Mouse (Mus musculus) megakaryocyte-erythroid progenitor cell, adult 5-6 weeks (primary cell): ENCODE data around the gene Nos3. TPM values are rescaled to one million over a fixed set of nuclear protein-coding genes. Genes with fewer than 3 reads are reported as not detected.
A peak's percentile ranks its signal among the peaks of the same experiment; 100 is the strongest.
"Not testable (repeated sequence)": the region's sequence is repeated elsewhere in the genome, so short reads cannot be mapped to it uniquely, and the experiment has no call there.

Experiments used
- ATAC-seq: replicated peaks from 2 replicates; pipeline ENCODE4 v1.8.0; 2016; ENCODE audit warnings: mild to moderate bottlenecking, inconsistent platforms; ENCODE audit not compliant: severe bottlenecking, poor library complexity, low FRiP score, low TSS enrichment
- total RNA-seq, 2 experiments: library from RNA; stranded (forward) in 1 of 2; stranded (reverse) in 1 of 2; fragments of 200-1000, 215-1000 nt in 1 of 2; fragments of >200 nt in 1 of 2; fragmentation: Nextera tagmentation in 1 of 2; gene quantifications; 2 replicates each; pipeline ENCODE4 v1.2.3; 2014 to 2017

The Nos3 gene
- total RNA-seq, 2 experiments from 2014 or later, result 0.23 TPM; not detected in 1

DNA sequence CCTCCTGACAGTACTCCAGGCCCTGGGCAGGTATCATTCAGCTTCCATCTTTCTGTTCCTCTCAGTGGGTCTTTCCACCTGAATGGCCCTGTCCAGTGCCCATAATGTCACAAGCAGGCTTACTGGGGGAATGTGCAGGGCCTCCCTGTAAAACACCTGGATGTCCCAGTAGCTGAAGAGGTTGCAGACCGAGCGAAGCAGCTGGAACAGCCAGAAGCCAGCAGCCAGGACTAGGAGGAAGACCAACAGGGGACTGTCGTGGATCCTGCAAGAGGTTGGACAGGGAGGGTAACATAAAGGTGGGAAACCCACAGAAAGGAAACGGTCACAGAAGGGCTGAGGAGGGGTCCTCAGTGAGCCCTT is 25.0 kb downstream of the Nos3 start:
- no peak for ATAC-seq

DNA sequence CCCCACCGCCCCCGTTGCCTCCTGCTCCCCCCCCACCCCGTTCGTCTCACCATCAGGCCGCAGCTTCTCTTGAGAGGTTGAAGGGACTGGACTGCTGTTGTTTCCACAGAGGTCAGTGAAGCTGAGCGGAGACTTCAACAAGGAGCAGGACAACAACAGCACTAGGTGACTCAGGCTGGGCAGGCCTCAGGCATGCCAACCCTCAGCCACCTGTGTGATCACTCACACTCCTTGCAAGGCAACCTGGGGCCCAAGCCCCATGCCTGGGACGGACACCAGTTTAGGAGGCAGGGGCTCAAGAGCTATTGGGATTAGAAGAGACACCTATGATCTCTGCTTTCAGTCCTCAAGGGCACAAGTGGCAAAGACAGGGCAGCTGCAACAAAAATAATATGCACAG is 27.3 kb downstream of the Nos3 start, which contains the start of gene Atg9b:
Atg9b (minus strand) TSS at position 280 of the 400 bp plus-strand sequence.
- ATAC-seq, result no peak

DNA sequence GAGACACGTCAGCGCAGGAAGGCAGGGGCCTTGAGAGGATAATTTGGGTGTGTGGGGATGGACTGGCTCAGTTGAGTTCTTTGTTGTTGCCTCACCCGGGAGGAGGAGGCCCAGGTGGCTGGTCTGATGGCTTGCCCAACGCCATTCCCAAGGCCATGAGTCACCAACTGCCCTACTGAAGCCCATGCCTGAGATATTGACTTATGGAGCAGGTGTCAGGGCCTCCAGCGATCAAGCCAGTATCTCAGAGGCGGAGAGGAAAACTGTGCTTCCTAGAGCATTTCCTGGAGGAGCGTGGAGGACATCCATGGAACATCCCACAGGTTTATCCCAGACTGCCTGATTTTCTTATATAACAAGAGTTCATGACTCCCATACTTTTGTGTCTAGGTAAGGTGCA is 28.1 kb downstream of the Nos3 start:
- no peak for ATAC-seq

DNA sequence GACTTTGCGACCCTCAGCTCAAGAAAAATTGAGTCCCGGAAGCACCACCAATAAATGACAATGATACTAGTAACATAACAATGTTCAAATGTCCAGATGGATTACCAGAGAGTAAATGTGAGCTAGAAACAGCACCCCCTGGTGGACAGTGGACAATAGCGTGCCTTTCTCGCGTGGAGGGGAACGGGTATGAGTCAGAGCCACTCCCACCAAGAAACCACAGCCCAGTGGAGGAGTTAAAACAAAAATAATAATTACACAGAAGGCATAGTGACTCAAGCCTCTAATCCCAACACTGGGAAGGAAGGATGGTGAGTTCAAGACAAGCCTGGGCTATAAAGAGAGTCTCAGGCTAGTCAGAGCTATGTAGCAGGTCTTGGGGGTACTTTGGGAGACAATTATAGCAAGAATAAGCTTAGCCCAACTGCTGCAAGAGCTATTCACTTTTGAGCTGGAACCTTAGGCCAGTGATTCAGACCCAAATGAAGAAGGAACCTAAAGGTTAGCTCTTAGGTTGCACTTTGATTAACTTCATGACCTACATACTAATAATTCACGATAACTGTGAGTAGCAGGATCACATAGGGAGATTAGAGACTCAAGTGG is 28.9 kb downstream of the Nos3 start, which contains the start of gene Abcb8:
Abcb8 (plus strand) TSS at position 272 of the 606 bp plus-strand sequence.
- peak; percentile 64 for ATAC-seq

DNA sequence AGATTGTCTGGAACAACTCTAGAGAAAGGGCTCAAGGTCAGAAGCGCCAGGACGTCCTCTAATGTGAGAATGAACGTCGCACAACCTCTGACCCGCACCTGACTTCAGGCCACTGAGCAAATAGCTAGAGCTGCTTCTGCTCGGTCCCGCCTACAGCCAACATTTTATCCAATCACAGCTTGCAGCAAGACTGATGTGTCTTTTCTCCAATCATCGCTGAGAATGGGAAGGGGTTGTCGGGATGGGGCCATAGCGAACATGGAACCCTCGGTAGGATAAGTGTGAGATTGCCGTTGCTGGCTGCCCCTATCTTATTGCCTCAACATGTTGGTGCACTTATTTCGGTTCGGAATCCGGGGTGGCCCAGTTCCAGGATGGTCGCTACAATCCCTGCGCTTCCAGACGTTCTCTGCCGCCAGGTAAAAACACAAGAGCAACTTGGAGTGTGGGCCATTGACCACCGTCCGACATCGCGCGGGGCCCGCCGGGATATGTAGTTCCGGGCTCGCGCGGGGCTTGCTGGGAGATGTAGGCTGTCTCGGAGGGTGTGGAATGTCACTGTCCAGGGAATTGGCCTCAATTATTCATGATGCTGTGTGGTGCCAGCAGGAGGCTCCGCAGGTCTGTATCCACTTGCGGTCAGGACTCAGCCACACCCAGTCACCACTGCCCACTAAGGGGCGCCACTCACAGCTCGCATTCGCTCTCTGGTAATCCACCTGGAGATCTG is 29.7 kb downstream of the Nos3 start:
- peak; percentile 91 for ATAC-seq

DNA sequence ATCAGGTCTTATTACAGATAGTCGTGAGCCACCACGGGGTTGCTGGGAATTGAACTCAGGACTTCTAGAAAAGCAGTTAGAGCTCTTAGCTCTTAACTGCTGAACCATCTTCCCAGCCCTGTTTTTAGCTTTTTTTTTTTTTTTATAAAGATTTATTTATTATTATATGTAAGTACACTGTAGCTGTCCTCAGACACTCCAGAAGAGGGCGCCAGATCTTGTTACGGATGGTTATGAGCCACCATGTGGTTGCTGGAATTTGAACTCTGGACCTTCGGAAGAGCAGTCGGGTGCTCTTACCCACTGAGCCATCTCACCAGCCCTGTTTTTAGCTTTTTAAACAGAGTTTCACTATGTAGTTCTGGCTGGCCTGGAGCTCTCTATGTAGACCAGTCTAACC is 31.6 kb downstream of the Nos3 start:
- not testable (repeated sequence) for ATAC-seq

DNA sequence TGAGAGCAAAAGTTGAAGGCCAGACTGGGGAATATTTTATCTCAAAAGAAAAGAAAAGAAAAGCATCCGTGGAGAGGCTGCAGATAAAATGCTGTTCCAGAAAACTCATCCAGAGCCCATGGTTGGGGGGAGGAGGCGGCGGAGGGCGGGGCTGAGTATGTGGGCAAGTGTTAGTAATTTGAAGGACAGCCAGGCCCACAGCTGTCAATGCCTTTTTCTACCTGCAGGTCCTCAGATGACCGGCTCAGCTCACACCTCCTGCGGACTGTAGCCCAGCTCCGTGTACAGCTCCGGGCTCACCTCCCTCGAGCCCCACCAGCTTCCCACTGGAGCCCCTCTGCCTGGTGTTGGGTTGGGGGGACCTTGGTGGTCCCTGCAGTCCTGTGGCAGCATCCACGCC is 35.1 kb downstream of the Nos3 start:
- ATAC-seq, result no peak

DNA sequence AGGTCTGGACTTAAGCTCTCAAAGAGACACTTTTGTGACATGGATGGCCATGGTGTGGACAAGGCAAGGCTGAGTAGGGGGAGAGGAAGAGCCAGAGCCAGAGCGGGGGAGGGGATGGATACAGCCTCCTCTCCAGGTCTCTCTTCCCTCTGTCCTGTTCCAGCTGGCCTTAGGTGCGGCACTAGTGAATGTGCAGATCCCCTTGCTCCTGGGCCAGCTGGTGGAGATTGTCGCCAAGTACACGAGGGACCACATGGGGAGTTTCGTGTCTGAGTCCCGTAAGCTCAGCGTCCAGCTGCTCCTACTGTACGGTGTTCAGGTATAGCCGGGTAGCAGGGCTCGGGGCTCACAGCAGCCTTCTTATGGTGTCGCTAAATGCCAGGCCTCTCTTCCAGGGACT is 35.8 kb downstream of the Nos3 start:
- no peak for ATAC-seq

DNA sequence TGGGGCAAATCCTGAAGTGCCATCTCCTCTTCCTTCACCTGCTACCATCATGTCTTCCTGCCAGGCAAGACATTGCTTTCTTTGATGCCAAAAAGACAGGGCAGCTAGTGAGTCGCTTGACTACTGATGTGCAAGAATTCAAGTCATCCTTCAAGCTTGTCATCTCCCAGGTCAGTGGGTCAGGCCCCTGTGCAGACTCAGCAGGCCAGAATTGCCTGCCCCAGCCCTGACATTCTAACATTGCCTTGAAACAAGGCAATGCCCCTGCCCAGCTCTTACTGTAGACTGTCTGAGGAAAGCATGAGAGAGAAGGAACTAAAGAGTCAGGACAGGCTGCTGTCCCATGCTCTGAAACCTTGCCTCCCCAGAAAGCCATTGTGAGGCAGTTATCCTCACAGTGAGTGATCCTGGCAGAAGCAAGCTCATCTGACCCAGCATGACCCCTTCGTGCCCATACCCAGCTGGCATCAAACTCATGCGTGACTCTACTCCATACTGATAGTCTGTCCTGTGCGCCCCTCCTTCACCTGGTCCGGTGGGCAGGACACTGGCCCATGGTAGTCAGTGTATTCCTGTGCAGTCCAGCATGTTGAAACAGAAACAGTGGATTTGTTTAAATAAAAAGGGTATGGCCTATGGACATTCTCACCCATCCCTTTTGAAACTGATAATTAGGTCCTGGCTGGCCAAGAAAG is 36.4 kb downstream of the Nos3 start:
- no peak for ATAC-seq

DNA sequence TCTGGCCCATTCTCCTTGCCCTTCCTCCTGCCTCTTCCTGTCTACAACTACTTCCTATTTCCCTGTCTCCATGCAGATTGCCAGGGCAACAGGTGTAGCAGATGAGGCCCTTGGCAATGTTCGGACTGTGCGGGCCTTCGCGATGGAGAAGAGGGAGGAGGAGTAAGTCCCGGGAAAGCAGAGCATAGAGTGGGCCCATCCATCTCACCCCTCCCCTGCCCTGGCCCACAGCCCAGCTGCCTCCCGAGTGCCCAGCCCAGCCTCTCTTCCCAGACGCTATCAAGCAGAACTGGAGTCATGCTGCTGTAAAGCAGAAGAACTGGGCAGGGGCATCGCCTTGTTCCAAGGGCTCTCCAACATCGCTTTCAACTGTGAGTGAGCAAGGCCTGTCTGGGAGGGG is 37.4 kb downstream of the Nos3 start:
- no peak for ATAC-seq

DNA sequence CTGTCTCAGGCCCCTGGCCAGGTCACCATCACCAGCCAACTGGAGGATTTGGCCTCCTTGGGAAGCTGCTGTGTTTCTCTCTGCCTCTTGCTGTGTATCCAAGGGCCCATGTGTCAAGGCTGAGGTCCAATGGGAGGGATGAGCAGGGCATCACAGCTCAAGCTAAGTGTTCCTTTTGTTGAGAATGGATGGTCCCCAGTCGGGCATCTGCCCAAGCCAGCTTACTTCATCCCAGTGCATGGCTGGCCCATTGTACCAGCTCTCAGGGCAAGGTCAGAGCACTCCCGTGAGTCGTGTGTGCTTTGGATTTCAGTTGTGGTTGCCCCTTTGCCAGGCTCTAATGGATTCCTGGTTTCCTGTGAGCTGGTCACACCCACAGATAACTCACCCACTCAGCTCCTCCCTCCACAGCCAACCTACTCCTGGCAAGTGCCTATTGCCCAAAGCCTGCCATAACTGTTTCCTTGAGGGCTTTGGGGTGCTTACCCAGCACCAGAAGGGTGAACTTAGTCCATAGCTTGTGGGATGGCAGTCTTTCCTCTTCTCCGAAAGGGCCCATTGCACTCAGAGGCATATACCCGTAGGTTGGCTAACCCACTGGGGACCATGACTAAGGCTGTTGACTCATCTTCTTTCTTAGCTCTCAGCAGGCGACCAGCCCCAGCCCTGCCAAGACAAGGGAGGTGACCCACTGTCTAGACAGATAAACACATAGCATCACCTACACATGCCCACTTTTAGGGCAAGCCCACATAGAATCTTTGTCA is 40.2 kb downstream of the Nos3 start:
- peak; percentile 31 for ATAC-seq

DNA sequence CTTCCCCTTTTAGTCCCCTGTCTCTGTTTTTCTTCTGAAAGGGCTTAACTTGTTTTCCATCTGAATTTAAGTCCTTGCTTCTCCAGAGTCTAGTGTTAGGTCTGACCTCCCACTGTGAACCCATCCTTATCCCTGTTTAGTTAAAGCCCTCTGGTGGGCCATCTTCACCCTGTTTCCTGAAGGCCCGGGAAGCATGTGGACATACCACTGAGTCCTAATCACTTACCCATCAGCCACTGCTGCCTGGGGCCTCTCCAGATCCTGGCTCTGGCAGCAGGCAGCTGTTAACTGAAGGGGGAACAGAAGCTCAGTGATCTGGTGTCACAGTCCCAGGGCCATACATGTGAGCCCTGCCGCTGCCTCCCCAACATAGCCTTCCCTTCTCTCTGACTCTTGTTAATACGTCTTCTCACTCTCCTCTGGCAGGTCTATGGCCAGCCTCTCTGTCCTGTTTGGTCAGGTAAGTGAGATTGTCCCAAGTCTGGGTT is 40.8 kb downstream of the Nos3 start:
- no peak for ATAC-seq

DNA sequence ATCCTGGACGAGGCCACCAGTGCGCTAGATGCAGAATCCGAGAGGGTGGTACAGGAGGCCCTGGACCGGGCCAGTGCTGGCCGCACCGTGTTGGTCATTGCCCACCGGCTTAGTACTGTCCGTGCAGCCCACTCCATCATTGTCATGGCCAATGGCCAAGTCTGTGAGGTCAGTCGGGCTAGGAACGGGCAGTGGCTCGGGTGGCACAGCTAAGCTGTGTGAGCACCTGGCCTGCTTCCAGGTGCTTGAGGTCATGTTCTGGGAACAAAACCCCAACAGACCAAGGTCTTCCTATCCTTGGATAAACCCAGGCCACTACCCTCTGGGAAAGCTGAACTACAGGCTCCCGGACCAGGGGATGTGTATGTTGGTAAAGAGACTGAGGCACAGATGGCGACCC is 44.0 kb downstream of the Nos3 start:
- no peak for ATAC-seq

DNA sequence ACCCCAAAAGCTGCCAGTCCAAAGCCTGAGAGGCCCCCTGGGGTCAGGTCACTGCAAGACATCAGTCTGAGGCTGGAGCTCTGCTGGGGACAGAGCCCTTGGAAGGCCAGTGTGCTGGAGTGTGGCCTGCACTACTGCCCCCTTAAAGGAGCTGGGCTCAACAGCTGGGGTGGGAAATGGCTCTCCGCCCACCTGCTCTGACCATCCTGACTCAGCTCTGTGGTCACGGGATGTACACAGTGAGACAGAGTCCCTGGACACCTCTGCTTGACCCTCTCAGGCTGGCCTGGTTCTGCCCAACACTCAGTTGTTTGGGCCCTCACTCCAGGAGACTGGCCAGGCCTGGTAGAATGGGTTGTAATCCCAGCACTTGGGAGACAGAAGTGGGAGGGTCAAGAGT is 44.9 kb downstream of the Nos3 start:
- no peak for ATAC-seq

DNA sequence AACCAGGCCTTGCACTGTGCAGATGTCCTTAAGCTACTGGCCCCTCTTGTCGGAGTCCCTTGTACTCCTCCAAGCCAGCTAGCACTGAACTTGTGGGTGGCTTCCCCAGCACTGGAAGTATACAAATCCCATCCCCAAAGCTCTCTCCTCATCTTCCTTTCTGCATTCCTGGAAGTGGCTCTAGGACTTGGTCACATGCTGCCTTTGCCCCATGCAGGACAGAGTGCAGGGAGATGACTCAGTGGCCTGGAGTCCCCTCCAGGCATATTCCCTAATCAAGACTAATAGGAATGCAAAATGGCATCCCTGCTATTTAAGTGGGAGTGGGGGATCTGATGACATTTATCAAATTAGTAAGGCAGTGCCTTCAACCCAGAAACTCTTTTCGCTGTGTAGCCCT is 47.5 kb downstream of the Nos3 start:
- no peak for ATAC-seq

DNA sequence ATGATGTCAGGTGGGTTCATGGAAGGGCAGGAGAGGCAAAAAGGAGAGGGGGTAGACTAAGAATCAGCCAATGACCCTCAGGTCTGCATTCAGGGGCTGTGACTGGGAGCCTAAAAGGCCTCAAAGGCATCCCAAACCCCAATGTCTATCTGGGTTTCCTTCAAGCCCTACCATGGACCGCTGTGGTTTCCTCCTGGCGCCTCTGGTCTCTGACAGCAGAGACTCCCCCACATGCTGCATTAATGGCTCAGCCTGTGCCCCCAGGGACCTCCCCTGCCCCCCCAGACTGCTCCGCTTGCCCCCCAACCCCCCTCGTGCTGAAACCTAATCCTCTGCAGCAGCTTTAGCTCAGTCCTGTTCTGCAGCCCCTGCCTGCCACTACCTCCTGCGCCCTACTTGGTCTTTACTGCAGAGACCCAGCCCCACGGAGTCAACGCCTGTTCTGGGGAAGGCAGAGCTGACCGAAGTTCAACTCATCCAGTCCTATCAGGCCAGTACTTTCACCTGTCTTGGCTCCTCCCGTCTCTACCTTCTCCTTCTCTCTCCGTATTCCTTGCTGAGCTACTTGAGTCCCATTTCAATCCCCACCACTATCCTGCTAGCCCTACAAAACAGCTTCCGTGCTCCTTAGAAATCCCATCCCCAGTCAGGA is 48.6 kb downstream of the Nos3 start, which contains the start of gene Asic3:
Asic3 (plus strand) TSS at position 351 of the 652 bp plus-strand sequence.
- no peak for ATAC-seq

DNA sequence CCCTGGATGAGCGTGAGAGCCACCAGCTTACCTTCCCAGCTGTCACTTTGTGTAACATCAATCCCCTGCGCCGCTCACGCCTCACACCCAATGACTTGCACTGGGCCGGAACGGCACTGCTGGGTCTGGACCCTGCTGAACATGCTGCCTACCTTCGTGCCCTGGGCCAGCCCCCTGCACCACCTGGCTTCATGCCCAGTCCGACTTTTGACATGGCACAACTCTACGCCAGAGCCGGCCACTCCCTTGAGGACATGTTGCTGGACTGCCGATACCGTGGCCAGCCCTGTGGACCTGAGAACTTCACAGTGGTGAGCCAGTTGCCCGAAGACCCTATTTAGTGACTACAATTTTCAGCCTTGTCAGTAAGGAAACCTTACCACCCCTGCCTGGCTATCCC is 49.3 kb downstream of the Nos3 start:
- ATAC-seq, result no peak

DNA sequence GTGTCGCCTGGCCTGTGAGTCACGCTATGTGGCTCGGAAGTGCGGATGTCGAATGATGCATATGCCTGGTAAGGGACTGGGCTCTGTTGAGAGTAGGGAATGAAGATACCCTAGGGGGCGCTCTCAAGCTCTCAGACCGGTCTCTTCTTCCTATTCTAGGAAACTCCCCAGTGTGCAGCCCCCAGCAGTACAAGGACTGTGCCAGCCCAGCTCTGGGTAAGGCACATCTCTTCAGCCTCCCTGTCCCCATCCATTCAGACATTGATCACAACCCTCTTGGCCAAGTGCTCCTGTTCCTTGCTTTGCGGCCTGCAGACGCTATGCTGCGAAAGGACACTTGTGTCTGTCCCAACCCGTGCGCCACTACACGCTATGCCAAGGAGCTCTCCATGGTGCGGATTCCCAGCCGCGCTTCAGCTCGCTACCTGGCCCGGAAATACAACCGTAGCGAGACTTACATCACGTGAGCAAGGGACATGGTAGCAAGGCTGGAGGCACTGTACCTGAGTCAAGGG is 51.7 kb downstream of the Nos3 start:
- ATAC-seq, result peak; percentile 75

DNA sequence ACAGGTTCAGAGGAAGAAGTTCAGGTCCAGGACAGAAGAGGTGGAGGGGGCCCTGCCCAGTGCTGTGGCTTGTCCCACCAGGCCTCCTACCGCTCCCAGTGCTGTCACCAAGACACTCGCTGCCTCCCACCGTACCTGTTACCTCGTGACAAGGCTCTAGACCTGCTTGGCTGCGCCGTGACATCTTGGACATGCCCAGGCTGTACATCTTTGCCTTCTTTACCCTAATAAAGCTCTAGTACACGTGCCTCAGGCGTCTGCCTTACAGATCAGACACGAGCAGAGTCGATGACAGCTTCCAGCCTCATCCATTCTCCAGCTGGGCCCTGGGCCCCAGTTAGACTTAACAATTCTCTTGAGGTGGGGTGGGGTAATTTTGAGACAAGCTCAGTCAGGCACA is 53.0 kb downstream of the Nos3 start:
- ATAC-seq, result no peak
